Mouse (Mus musculus): ENCODE measurements around the gene Itm2b. TPM values are rescaled to one million over a fixed set of nuclear protein-coding genes. Genes with fewer than 3 reads are reported as not detected.

Gene Itm2b
- polyA plus RNA-seq, 1 experiment from 2014 or later, result 405 TPM

GRCm38 (mm10) chr14:73394263-73395006 is 9.3 kb upstream of the Itm2b start:
- Histone ChIP-seq H3K27me3 (0 out of 2 replicates have a peak, but pooled peaks cover 3% of the 10 kb centered on the region), H3K27ac (no peak overlapping the region), H3K9me3 (replicated peaks) (no peaks in the 10 kb centered on the region), H3K36me3 (no peaks in the 10 kb centered on the region), H3K4me1 (replicated peaks) (peaks cover 47% of the 10 kb centered on the region), H3K4me2 (no peak overlapping the region), H3K9ac (no peak overlapping the region), H3K4me3 (replicated peaks) (no peak overlapping the region)
- no peak for ATAC-seq (ENCODE audit: low read depth)
- DNase-seq, result no peak
- WGBS (ENCODE audit: insufficient replicate concordance), result 54% methylated on average over 5 of the region's 5 CpGs

- Histone ChIP-seq H3K4me2 (no peak overlapping the region), H3K4me1 (replicated peaks) (peaks cover 42% of the 10 kb centered on the region), H3K9me3 (replicated peaks) (no peaks in the 10 kb centered on the region), H3K9ac (no peak overlapping the region), H3K27me3 (0 out of 2 replicates have a peak, but pooled peaks cover 3% of the 10 kb centered on the region), H3K27ac (no peak overlapping the region), H3K36me3 (no peaks in the 10 kb centered on the region), H3K4me3 (replicated peaks) (no peak overlapping the region)
- no peak for ATAC-seq (ENCODE audit: low read depth)
- DNase-seq, result no peak
- WGBS (ENCODE audit: insufficient replicate concordance), result 74% methylated on average over 1 of the region's 1 CpGs
Observed at GRCm38 (mm10) chr14:73391457-73391856, 6.4 kb upstream of the Itm2b start.

- no peak overlapping the region for H3K27ac ChIP-seq
- H3K4me1 ChIP-seq (replicated peaks), result peaks cover 55% of the 10 kb centered on the region
- no peaks in the 10 kb centered on the region for H3K36me3 ChIP-seq
- no peak overlapping the region for H3K9ac ChIP-seq
- no peaks in the 10 kb centered on the region for H3K9me3 ChIP-seq (replicated peaks)
- ATAC-seq (ENCODE audit: low read depth) (no peak), DNase-seq (no peak)
- H3K4me2 ChIP-seq, result no peak overlapping the region
- H3K4me3 ChIP-seq (replicated peaks), result no peak overlapping the region
- H3K27me3 ChIP-seq, result 0 out of 2 replicates have a peak, but pooled peaks cover 3% of the 10 kb centered on the region
- WGBS (ENCODE audit: insufficient replicate concordance), result 43% methylated on average over 2 of the region's 2 CpGs
Observed at GRCm38 (mm10) chr14:73390196-73390595, 5.1 kb upstream of the Itm2b start.

GRCm38 (mm10) chr14:73389059-73389458 is 4.0 kb upstream of the Itm2b start:
- H3K4me3 ChIP-seq (replicated peaks), result no peak overlapping the region
- DNase-seq (no peak), ATAC-seq (ENCODE audit: low read depth) (no peak)
- 0 out of 2 replicates have a peak, but pooled peaks cover 3% of the 10 kb centered on the region for H3K27me3 ChIP-seq
- no peak overlapping the region for H3K9ac ChIP-seq
- WGBS (ENCODE audit: insufficient replicate concordance), result 41% methylated on average over 7 of the region's 7 CpGs
- peak overlapping the region; percentile 52; the same call in 1 of the 2 replicates for H3K27ac ChIP-seq
- H3K36me3 ChIP-seq, result no peaks in the 10 kb centered on the region
- no peak overlapping the region for H3K4me2 ChIP-seq
- peaks cover 55% of the 10 kb centered on the region for H3K4me1 ChIP-seq (replicated peaks)
- no peaks in the 10 kb centered on the region for H3K9me3 ChIP-seq (replicated peaks)

- Histone ChIP-seq H3K36me3 (no peaks in the 10 kb centered on the region), H3K4me2 (no peak overlapping the region), H3K4me1 (replicated peaks) (peaks cover 58% of the 10 kb centered on the region), H3K27ac (peak overlapping the region; percentile 60), H3K9ac (no peak overlapping the region), H3K4me3 (replicated peaks) (no peak overlapping the region), H3K9me3 (replicated peaks) (no peaks in the 10 kb centered on the region), H3K27me3 (0 out of 2 replicates have a peak, but pooled peaks cover 3% of the 10 kb centered on the region)
- ATAC-seq (ENCODE audit: low read depth), result no peak
- 54% methylated on average over 7 of the region's 7 CpGs for WGBS (ENCODE audit: insufficient replicate concordance)
- no peak for DNase-seq
Observed at GRCm38 (mm10) chr14:73388546-73388945, 3.5 kb upstream of the Itm2b start.

- H3K4me3 ChIP-seq (replicated peaks), result no peak overlapping the region
- H3K4me2 ChIP-seq, result no peak overlapping the region
- H3K27ac ChIP-seq, result no peak overlapping the region
- H3K27me3 ChIP-seq, result 0 out of 2 replicates have a peak, but pooled peaks cover under 1% of the 10 kb centered on the region
- WGBS (ENCODE audit: insufficient replicate concordance), result 54% methylated on average over 5 of the region's 5 CpGs
- H3K36me3 ChIP-seq, result peaks cover 11% of the 10 kb centered on the region; the same call in 1 of the 2 replicates
- H3K4me1 ChIP-seq (replicated peaks), result peaks cover 74% of the 10 kb centered on the region
- H3K9me3 ChIP-seq (replicated peaks), result no peaks in the 10 kb centered on the region
- ATAC-seq (ENCODE audit: low read depth) (no peak), DNase-seq (no peak)
- no peak overlapping the region for H3K9ac ChIP-seq
Observed at GRCm38 (mm10) chr14:73386493-73386892, 1.4 kb upstream of the Itm2b start.

GRCm38 (mm10) chr14:73385720-73386374 is 758 bp upstream of the Itm2b start:
- peaks cover 17% of the 10 kb centered on the region for H3K36me3 ChIP-seq
- no peak for DNase-seq
- peak overlapping the region; percentile 97 for H3K9ac ChIP-seq
- H3K9me3 ChIP-seq (replicated peaks), result no peaks in the 10 kb centered on the region
- H3K27ac ChIP-seq, result peak overlapping the region; percentile 94
- WGBS (ENCODE audit: insufficient replicate concordance), result 60% methylated on average over 2 of the region's 2 CpGs
- peak; percentile 43 for ATAC-seq (ENCODE audit: low read depth)
- H3K4me1 ChIP-seq (replicated peaks), result peaks cover 74% of the 10 kb centered on the region
- H3K4me3 ChIP-seq (replicated peaks), result peak overlapping the region; percentile 96
- H3K4me2 ChIP-seq, result peak overlapping the region; percentile 66
- no peaks in the 10 kb centered on the region for H3K27me3 ChIP-seq

GRCm38 (mm10) chr14:73384546-73384912 is 560 bp downstream of the Itm2b start:
- under 1% methylated on average over 13 of the region's 13 CpGs for WGBS (ENCODE audit: insufficient replicate concordance)
- Histone ChIP-seq H3K9ac (peak overlapping the region; percentile 97), H3K36me3 (peaks cover 26% of the 10 kb centered on the region), H3K27ac (peak overlapping the region; percentile 94), H3K9me3 (replicated peaks) (no peaks in the 10 kb centered on the region), H3K27me3 (no peaks in the 10 kb centered on the region), H3K4me2 (peak overlapping the region; percentile 66), H3K4me1 (replicated peaks) (peaks cover 69% of the 10 kb centered on the region), H3K4me3 (replicated peaks) (peak overlapping the region; percentile 96)
- no peak for DNase-seq
- no peak for ATAC-seq (ENCODE audit: low read depth)

GRCm38 (mm10) chr14:73383746-73384145 is 1.3 kb downstream of the Itm2b start:
- ATAC-seq (ENCODE audit: low read depth), result no peak
- WGBS (ENCODE audit: insufficient replicate concordance), result 22% methylated on average over 2 of the region's 2 CpGs
- Histone ChIP-seq H3K9me3 (replicated peaks) (no peaks in the 10 kb centered on the region), H3K36me3 (peaks cover 30% of the 10 kb centered on the region), H3K9ac (peak overlapping the region; percentile 97), H3K4me3 (replicated peaks) (peak overlapping the region; percentile 96), H3K27ac (no peak overlapping the region), H3K4me2 (peak overlapping the region; percentile 66), H3K27me3 (no peaks in the 10 kb centered on the region), H3K4me1 (replicated peaks) (peaks cover 62% of the 10 kb centered on the region)
- DNase-seq, result no peak

- Histone ChIP-seq H3K4me1 (replicated peaks) (peaks cover 57% of the 10 kb centered on the region), H3K4me2 (peak overlapping the region; percentile 66), H3K9ac (peak overlapping the region; percentile 97), H3K27me3 (no peaks in the 10 kb centered on the region), H3K4me3 (replicated peaks) (peak overlapping the region; percentile 96), H3K36me3 (peaks cover 38% of the 10 kb centered on the region), H3K9me3 (replicated peaks) (no peaks in the 10 kb centered on the region), H3K27ac (peak overlapping the region; percentile 26)
- no peak for DNase-seq
- WGBS (ENCODE audit: insufficient replicate concordance), result 37% methylated on average over 9 of the region's 9 CpGs
- ATAC-seq (ENCODE audit: low read depth), result no peak
Observed at GRCm38 (mm10) chr14:73382699-73383098, 2.4 kb downstream of the Itm2b start.

GRCm38 (mm10) chr14:73381559-73381958 is 3.5 kb downstream of the Itm2b start:
- no peaks in the 10 kb centered on the region for H3K27me3 ChIP-seq
- peak overlapping the region; percentile 66 for H3K4me2 ChIP-seq
- ATAC-seq (ENCODE audit: low read depth) (no peak), DNase-seq (no peak)
- WGBS (ENCODE audit: insufficient replicate concordance), result 38% methylated on average over 4 of the region's 4 CpGs
- H3K36me3 ChIP-seq, result peaks cover 45% of the 10 kb centered on the region
- peak overlapping the region; percentile 28; the same call in 1 of the 2 replicates for H3K9ac ChIP-seq
- H3K4me3 ChIP-seq (replicated peaks), result no peak overlapping the region
- H3K4me1 ChIP-seq (replicated peaks), result peaks cover 65% of the 10 kb centered on the region
- H3K27ac ChIP-seq, result 0 out of 2 replicates have a peak overlapping the region, but pooled peaks have one; percentile 21
- no peaks in the 10 kb centered on the region for H3K9me3 ChIP-seq (replicated peaks)
